Mouse (Mus musculus): Measurements from ENCODE around the gene Kctd19.

Kctd19 gene

GRCm38 (mm10) chr8:105361751-105362702, 51.3 kb downstream of the Kctd19 start:
- no peak for DNase-seq (ENCODE audit: extremely low read depth, insufficient read length, low spot score)

GRCm38 (mm10) chr8:105359646-105360045, 53.7 kb downstream of the Kctd19 start:
- DNase-seq (ENCODE audit: extremely low read depth, insufficient read length, low spot score) = no peak

- no peak for DNase-seq (ENCODE audit: extremely low read depth, insufficient read length, low spot score)
Observed at GRCm38 (mm10) chr8:105359208-105359607, 54.1 kb downstream of the Kctd19 start.

- no peak for DNase-seq (ENCODE audit: extremely low read depth, insufficient read length, low spot score)
Observed at GRCm38 (mm10) chr8:105356681-105357080, 56.6 kb downstream of the Kctd19 start.

- no peak for DNase-seq (ENCODE audit: extremely low read depth, insufficient read length, low spot score)
Observed at GRCm38 (mm10) chr8:105355179-105356024, 57.9 kb downstream of the Kctd19 start.

GRCm38 (mm10) chr8:105354549-105354948, 58.8 kb downstream of the Kctd19 start:
- no peak for DNase-seq (ENCODE audit: extremely low read depth, insufficient read length, low spot score)

GRCm38 (mm10) chr8:105353583-105354135, 59.6 kb downstream of the Kctd19 start:
- no peak for DNase-seq (ENCODE audit: extremely low read depth, insufficient read length, low spot score)

GRCm38 (mm10) chr8:105350186-105350585, 63.1 kb downstream of the Kctd19 start:
- DNase-seq (ENCODE audit: extremely low read depth, insufficient read length, low spot score) = no peak

- DNase-seq (ENCODE audit: extremely low read depth, insufficient read length, low spot score) = peak; percentile 71
Observed at GRCm38 (mm10) chr8:105349096-105349771, 64.1 kb downstream of the Kctd19 start.

GRCm38 (mm10) chr8:105348450-105349095, 64.7 kb downstream of the Kctd19 start, which contains the start of gene Slc9a5:
Gene Slc9a5 (plus strand): TSS chr8:105348843.
- DNase-seq (ENCODE audit: extremely low read depth, insufficient read length, low spot score) = peak; percentile 74

GRCm38 (mm10) chr8:105347428-105348221, 65.7 kb downstream of the Kctd19 start, which contains the start of gene Fhod1:
Gene Fhod1 (minus strand): TSS chr8:105347953.
- DNase-seq (ENCODE audit: extremely low read depth, insufficient read length, low spot score) = peak; percentile 98

- peak; percentile 73 for DNase-seq (ENCODE audit: extremely low read depth, insufficient read length, low spot score)
Observed at GRCm38 (mm10) chr8:105346611-105347427, 66.5 kb downstream of the Kctd19 start.

- DNase-seq (ENCODE audit: extremely low read depth, insufficient read length, low spot score) = peak; percentile 63
Observed at GRCm38 (mm10) chr8:105345061-105345975, 68.0 kb downstream of the Kctd19 start.

GRCm38 (mm10) chr8:105343791-105344574, 69.3 kb downstream of the Kctd19 start:
- no peak for DNase-seq (ENCODE audit: extremely low read depth, insufficient read length, low spot score)

GRCm38 (mm10) chr8:105342768-105343167, 70.5 kb downstream of the Kctd19 start:
- no peak for DNase-seq (ENCODE audit: extremely low read depth, insufficient read length, low spot score)

- no peak for DNase-seq (ENCODE audit: extremely low read depth, insufficient read length, low spot score)
Observed at GRCm38 (mm10) chr8:105341399-105341798, 71.9 kb downstream of the Kctd19 start.

Data from 3134 (cell line).